Mouse (Mus musculus): Measurements from ENCODE around the gene Stk26.

Stk26 gene

DNA sequence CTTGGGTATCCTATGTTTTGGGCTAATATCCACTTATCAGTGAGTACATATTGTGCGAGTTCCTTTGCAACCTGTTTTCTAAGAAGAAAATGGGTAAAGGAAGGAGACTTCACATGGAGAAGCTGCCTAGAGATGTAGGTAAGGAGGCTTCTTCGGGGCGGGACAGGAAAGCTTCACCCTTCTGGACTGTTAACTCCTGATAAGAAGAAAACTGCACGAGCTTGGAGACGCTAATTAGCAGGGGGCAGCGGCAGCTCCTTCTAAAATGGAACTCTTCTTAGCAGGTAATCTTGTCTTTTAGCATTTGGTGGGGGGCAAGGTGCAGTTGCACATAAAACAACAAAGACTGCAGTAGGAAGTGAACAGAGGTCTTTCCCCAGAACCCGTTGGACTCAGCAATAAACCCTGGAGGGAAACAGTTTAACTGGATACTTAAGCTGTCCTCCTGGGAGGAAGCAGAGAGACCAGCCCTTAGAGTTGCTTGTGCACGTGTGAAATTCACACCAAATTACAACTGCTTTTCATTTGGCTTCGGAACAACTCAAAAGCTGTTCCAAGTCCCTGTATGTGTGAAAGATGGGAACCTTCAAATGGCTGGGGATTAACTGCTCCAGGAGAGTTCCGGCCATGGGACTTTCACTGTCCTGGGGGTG, 86.2 kb downstream of the Stk26 start:
- no peak for DNase-seq

DNA sequence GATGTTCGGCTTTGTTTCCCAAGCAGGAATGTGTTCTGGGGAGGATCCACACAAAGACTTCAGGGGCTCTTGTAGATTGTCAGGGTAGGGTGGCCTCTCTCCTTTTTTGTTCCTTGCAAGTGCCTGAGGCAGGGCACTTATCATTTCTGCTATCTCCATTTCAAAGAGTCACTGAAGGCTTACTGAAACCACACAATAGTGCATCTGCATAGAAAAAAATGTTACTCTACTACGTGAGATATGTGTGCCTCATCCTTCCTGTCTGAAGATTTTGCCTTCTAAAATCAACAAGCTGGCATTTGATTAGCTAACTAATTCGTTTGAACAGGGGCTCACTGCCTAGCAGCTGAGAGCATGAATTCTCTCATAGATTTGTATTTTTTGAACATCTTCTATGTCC, 89.5 kb downstream of the Stk26 start:
- DNase-seq: no peak

DNA sequence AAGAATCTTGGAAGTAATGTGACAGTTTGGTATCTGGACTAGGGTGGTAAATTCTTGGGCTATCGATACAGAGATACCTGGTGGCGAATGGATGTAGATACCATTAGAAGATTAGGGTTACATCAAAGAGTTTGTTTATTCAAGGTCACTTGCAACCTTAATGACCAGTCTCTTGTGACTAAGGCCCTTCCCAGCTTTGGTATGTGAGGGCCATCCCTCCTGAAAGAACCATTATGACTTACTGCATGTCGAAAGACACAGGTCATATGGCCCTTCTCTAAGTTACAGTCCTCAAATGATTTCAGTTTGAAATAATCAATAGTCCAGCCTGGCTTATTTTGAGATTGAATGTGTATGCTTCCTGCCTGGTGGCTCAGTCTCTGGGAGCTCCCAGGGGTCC, 96.3 kb downstream of the Stk26 start:
- DNase-seq: no peak

DNA sequence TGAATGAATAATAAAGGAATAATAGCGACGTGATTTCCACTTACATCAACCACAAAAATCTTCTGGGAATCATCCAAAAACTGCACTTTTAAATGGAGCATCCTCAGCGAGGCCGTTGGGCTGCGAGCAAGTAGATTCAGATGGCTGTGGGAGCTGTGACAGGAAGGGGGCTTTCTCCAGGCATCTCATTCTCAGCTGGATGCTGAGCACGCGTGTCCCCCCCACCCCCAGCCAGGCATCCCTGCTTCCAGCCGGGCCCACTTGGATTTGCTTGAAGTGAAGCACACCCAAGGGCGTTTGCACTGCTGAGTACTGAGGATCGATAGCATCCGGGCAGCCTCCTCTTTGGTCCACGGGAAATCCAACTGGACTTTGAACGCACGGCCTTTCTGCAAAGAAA, 101.8 kb downstream of the Stk26 start, which contains the start of gene Frmd7:
Gene Frmd7 (minus strand): TSS at position 101 of the 400 bp plus-strand sequence.
- DNase-seq: no peak

Data from thymus, postnatal 4 days (tissue).